Mouse (Mus musculus) cortical plate, adult 2 months (tissue): Measurements from ENCODE around the gene Efcab5. TPM values are rescaled to one million over a fixed set of nuclear protein-coding genes. Genes with fewer than 3 reads are reported as not detected.
"Not testable (repeated sequence)": the region's sequence is repeated elsewhere in the genome, so short reads cannot be mapped to it uniquely, and the experiment has no call there.

Source experiments
- H3K27ac ChIP-seq: fragments of 200-500 bp; 2 replicates; pipeline ENCODE4 v1.5.1; 2012; ENCODE audit warnings: low read length, control low read depth, inconsistent platforms; ENCODE audit not compliant: insufficient read depth
- H3K4me1 ChIP-seq: fragments of 200-500 bp; 2 replicates; pipeline ENCODE4 v1.6.1; 2011; ENCODE audit warnings: low read length; ENCODE audit not compliant: control insufficient read depth, insufficient read depth
- H3K4me3 ChIP-seq: fragments of 200-500 bp; 2 replicates; pipeline ENCODE4 v1.5.1; 2011; ENCODE audit warnings: mild to moderate bottlenecking, low read length, control low read depth; ENCODE audit not compliant: insufficient read depth
- CTCF ChIP-seq: fragments of 200-500 bp; IDR thresholded peaks from 2 replicates; pipeline ENCODE4 v1.5.1; 2011; ENCODE audit warnings: mild to moderate bottlenecking, control low read depth, low read length; ENCODE audit not compliant: insufficient read depth; ENCODE audit errors: extremely low read depth
- POLR2A ChIP-seq: fragments of 200-500 bp; IDR thresholded peaks from 2 replicates; pipeline ENCODE4 v1.6.1; 2011; ENCODE audit warnings: mild to moderate bottlenecking, low read length, control low read depth; ENCODE audit not compliant: insufficient read depth; ENCODE audit errors: extremely low read depth
- polyA plus RNA-seq: library from polyadenylated mRNA; depleted of rRNA; stranded (reverse); fragments of >200 nt; gene quantifications from 2 replicates; pipeline ENCODE4 v1.2.3, GENCODE M21; 2012

The Efcab5 gene
- polyA plus RNA-seq, 1 experiment, result 2.9 TPM

DNA sequence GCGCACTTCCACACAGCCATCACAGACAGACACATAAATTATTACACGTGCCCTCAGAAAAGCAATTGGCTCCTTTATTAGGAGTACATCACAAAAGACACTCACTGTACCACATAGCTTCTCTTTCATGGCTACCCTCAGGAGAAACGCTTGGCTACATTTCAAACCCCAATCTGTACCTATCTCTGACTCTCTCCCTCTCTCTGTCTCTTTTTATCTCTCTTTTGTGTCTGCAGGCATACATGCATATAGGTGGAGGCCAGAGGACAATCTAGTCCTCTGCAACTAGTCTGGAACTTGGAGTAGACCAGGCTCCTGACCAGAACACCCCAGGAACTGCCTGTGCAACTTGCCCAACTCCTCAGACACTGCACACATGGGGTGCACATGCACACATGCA lies 41.0 kb downstream of the Efcab5 start:
- H3K4me3 ChIP-seq, result no peak overlapping the region
- peaks cover 2% of the 10 kb centered on the region; the same call in 1 of the 2 replicates for H3K4me1 ChIP-seq
- no peak for TF ChIP-seq POLR2A
- TF ChIP-seq CTCF, result no peak
- no peak overlapping the region for H3K27ac ChIP-seq

DNA sequence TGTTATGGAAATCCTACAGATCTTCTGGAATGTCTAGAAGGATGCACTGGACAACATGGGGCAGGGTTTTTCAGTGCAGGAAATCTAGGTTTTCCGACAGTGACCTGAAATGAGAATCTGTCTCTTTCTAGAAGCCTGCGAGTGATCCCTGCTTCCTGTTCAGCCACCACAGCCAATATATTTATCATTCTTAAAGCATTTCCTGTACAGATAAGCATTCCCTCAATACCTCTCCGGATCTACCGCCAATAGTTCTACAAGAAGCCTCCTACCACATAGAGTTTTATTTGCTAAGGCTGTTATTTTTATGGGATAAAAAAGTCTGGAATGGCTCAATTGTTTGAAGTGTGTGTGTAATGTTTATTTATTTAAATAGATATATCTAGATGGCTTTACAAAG lies 43.3 kb downstream of the Efcab5 start:
- H3K4me1 ChIP-seq, result no peaks in the 10 kb centered on the region
- no peak overlapping the region for H3K4me3 ChIP-seq
- no peak overlapping the region for H3K27ac ChIP-seq
- TF ChIP-seq CTCF (no peak), POLR2A (no peak)

DNA sequence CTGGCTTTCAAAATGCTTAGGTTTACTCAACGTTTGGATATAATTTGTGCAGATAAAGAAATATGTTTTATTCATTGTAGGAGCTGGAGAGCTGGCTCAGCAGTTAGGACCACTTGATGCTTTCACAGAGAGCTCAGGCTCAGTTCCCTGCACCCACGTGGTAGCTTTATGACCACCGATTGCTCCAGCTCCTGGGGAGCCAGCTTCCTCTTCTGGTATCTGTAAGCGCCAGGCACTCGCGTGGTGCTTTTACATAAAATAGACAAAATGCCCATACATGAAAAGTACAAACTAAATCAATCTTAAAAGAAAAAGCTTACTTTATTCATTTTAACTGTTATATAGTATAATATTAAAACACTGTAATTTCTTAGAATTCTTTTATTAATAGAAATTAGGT lies 46.8 kb downstream of the Efcab5 start:
- Histone ChIP-seq H3K4me3 (no peak overlapping the region), H3K4me1 (no peaks in the 10 kb centered on the region), H3K27ac (no peak overlapping the region)
- TF ChIP-seq CTCF (no peak), POLR2A (no peak)

DNA sequence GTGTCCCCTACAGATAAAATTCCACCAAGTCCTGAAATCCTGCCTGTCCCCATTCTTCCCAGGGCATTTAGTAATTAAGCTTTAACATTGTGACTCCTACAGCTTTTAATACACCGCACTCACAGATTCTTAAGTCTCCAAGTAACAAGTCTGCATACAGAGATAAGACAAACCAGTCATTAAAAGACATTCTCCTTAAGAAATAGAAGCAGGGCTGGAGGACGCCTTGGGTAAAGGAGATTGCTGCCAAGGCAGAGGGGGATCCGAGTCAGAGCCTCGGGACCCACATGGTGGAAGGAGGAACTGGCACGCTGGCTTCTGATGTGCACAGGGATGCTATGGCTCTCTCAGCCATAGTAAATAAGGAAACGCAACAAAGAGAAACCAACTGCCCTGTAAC lies 48.8 kb downstream of the Efcab5 start:
- Histone ChIP-seq H3K27ac (no peak overlapping the region), H3K4me3 (no peak overlapping the region), H3K4me1 (no peaks in the 10 kb centered on the region)
- TF ChIP-seq POLR2A, result no peak

DNA sequence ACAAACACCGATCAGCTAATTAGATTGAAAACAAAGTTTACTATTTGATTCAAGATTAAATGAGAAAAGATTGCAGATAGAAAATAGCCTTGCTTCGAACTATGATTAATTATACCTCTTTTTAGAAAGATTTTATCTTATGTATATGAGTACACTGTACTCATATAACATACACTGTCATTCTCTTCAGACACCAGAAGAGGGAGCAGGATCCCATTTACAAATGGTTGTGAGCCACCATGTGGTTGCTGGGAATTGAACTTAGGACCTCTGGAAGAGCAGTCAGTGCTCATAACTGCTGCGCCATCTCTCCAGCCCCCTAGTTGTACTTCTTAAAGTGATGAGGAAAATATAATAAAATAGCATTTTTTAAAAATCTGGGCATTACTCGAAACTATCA lies 55.3 kb downstream of the Efcab5 start:
- Histone ChIP-seq H3K4me1 (no peaks in the 10 kb centered on the region), H3K4me3 (no peak overlapping the region), H3K27ac (no peak overlapping the region)
- TF ChIP-seq POLR2A (no peak), CTCF (no peak)

DNA sequence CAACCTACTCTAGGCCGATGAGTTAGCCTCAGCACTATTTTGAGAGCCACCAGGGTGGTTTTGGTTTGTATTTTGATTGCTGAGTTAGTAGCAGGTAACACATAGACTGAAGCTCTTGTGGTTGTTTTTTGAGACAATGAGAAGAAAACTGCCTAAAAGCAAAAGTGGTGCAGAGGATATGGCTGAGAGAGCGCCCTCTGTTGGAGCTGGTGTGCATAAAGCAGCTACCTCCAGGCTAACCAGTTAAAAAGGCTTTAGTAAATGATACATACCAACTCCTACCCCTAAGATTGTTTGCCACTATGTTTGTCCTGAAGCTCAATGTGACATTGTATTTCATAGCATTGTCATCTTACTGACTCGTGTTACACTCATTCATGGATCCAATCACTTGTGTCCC lies 56.2 kb downstream of the Efcab5 start:
- Histone ChIP-seq H3K27ac (no peak overlapping the region), H3K4me1 (no peaks in the 10 kb centered on the region), H3K4me3 (no peak overlapping the region)
- TF ChIP-seq CTCF (peak; percentile 33), POLR2A (no peak)

DNA sequence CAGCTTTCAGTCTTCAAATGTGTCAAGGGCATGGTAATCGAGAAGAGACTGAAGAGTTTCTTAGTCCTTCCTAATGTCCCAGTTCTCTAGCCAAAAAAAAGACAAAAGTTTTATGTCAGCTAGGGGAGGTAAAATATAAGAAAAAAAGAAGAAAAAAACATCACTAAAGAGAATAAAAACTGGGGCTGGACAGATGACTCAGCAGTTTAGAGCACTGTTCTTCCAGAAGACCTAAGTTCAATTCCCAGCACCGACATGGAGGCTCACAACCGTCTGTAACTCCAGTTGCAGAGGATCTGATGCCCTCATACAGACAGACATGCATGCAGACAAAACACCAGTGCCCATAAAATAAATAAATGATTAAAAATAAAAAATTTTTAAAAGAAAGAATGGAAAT lies 60.2 kb downstream of the Efcab5 start:
- TF ChIP-seq POLR2A (no peak), CTCF (no peak)
- H3K27ac ChIP-seq, result no peak overlapping the region
- H3K4me1 ChIP-seq, result no peaks in the 10 kb centered on the region
- no peak overlapping the region for H3K4me3 ChIP-seq

DNA sequence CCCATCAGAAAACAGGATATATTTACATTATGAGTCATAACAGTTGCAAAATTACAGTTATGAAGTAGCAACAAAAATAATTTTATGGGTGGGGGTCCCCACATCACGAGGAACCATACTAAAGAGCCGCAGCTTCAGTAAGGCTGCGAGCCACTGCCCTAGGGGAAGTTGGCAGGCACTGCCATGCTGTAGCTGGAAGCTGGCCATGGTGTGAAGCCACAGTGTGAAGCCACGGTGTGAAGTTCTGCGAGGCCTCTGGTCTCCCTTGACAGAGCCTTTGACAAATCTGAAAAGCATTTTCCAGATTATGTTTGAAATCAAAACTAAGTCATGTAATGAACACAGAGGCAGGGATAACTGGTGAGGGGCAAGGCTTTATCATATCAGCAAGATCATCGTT lies 77.6 kb downstream of the Efcab5 start:
- no peak for TF ChIP-seq POLR2A
- TF ChIP-seq CTCF, result no peak
- H3K4me3 ChIP-seq, result no peak overlapping the region
- no peaks in the 10 kb centered on the region for H3K4me1 ChIP-seq
- no peak overlapping the region for H3K27ac ChIP-seq

DNA sequence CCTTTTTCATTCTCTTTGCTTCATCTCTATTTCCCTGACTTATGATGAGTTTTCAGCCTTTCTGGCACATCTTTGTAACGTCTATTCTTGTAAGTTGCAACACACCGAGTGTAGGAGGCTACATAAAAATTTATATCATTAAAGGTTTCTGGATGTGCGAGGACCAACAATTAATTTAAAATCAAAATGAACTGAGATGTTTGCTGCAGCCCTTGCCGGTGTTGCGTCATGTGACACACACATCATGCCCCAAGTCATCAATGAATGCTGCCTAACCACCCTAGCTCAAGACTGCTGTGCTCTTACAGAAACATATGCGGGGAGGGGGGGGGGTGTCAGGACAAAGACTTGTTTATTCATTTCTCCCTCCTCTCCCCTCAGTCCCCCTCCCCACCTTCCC lies 80.3 kb downstream of the Efcab5 start:
- no peak overlapping the region for H3K4me3 ChIP-seq
- no peak overlapping the region for H3K27ac ChIP-seq
- H3K4me1 ChIP-seq, result no peaks in the 10 kb centered on the region
- TF ChIP-seq CTCF (no peak), POLR2A (no peak)

DNA sequence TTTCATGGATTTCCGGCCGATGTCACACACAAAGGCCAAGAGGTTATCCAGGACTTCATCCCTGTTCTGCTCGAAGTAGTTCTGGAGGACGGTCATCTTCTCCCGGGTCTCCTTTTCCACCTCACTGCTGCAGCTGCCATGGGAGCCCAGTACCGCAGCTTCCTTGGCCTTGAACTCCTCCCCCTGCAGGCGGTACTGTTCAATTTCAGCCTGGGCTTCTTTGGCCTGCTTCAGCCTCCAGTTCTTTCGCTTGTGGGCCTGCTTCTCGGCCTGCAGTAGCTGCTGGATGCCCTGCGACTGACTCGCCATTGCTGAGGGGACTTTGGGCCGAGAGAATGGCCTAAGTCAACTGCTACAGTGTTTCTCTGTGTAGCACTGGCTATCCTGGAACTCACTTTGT lies 80.9 kb downstream of the Efcab5 start:
- not testable (repeated sequence) for H3K4me3 ChIP-seq, H3K27ac ChIP-seq, H3K4me1 ChIP-seq

DNA sequence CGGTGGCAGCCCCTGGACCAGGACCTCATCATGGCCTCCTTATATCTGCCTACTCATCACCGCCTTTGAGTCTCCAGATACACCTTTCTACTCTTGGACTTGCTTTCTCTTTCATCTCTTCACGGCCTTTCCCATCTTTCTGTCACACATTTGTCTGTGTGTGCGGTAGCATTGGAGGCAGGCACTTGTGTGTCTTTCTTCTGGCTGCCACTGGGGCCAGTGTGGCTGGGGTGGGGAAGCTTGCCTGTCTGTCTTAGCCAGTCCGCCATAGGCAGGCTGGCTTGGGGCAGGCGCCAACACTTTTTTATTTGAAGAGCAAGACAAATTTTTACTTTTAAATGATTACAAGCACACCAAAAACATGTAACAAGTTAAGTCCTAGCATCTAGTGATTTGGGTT lies 81.8 kb downstream of the Efcab5 start:
- H3K27ac ChIP-seq, result no peak overlapping the region
- TF ChIP-seq CTCF, result no peak
- TF ChIP-seq POLR2A, result no peak
- H3K4me3 ChIP-seq, result no peak overlapping the region
- no peaks in the 10 kb centered on the region for H3K4me1 ChIP-seq
